In the genomic region with DNA sequence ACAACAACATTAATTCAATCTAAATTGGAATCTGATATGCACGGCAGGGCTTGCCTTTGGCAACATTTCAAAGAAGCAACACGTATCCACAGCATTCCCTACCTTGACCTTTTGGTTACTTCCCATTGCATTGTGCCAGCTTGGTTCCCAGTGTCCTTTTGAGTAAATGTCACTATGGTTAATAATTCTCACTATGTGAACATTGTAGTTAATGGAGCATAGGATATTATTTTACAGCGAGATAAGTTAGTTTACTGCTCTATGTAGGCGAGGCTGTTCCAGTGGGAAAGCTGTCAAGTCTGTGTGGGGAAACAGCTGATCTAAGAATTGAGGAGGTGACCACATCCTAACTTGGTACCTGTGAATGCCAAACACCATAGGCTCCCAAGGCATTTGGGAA, we compare ENCODE assay signal across 24 mouse cellular contexts. TPM values are rescaled to one million over a fixed set of nuclear protein-coding genes. Genes with fewer than 3 reads are reported as not detected.
A peak's percentile ranks its signal among the peaks of the same experiment; 100 is the strongest.
DNase-seq lines count a peak whose midpoint lies in the region; ATAC-seq and TF ChIP-seq lines count a peak whose summit lies in the region.
"Had no signal": no experiment of that assay in that cellular context is flagged by ENCODE, and none has a peak within 500 bp of the region (broad histone marks: within the 10 kb centered on the region; RNA-seq: fewer than 3 reads in every experiment).

No protein-coding gene starts in this region.

- H3K27me3 ChIP-seq in liver, adult 2 months (ENCODE audit: control insufficient read depth, insufficient read depth, low read length), result no peaks in the 10 kb centered on the region
- H3K27me3 ChIP-seq in liver, embryonic 12.5 days (replicated peaks), result no peaks in the 10 kb centered on the region
- no peaks in the 10 kb centered on the region for H3K27me3 ChIP-seq in kidney, embryonic 16.5 days (ENCODE audit: insufficient read depth, low read length)
- H3K27me3 ChIP-seq in stomach, embryonic 16.5 days (ENCODE audit: control insufficient read depth, insufficient read depth, low read length), result no peaks in the 10 kb centered on the region
- H3K27me3 ChIP-seq in hindbrain, embryonic 11.5 days (ENCODE audit: control insufficient read depth, insufficient read depth, low read length), result no peaks in the 10 kb centered on the region
- H3K27me3 ChIP-seq: embryonic facial prominence, embryonic 15.5 days; hindbrain, embryonic 13.5 days; neural tube, embryonic 12.5 days had no signal

- no peaks in the 10 kb centered on the region for H3K9me3 ChIP-seq in liver, embryonic 12.5 days (replicated peaks)
- H3K9me3 ChIP-seq in kidney, embryonic 16.5 days (ENCODE audit: low read length), result no peaks in the 10 kb centered on the region
- no peaks in the 10 kb centered on the region for H3K9me3 ChIP-seq in stomach, embryonic 16.5 days (replicated peaks; ENCODE audit: control insufficient read depth, low read length)
- no peaks in the 10 kb centered on the region for H3K9me3 ChIP-seq in hindbrain, embryonic 11.5 days (ENCODE audit: control insufficient read depth, low read length)
- H3K9me3 ChIP-seq: embryonic facial prominence, embryonic 15.5 days; forebrain, embryonic 10.5 days; hindbrain, embryonic 13.5 days; neural tube, embryonic 12.5 days had no signal

- ATAC-seq in liver, embryonic 12.5 days, result no peak
- peak; percentile 75 for ATAC-seq in kidney, embryonic 16.5 days (ENCODE audit: low FRiP score, low TSS enrichment)
- ATAC-seq in stomach, embryonic 16.5 days (ENCODE audit: insufficient read depth, low FRiP score), result peak; percentile 77
- ATAC-seq in hindbrain, embryonic 11.5 days (ENCODE audit: low FRiP score), result no peak

- no peak overlapping the region for H3K4me2 ChIP-seq in liver, embryonic 12.5 days
- H3K4me2 ChIP-seq in kidney, embryonic 16.5 days (replicated peaks; ENCODE audit: low read depth, low read length), result no peak overlapping the region
- no peak overlapping the region for H3K4me2 ChIP-seq in stomach, embryonic 16.5 days (ENCODE audit: low read depth, low read length)
- H3K4me2 ChIP-seq in hindbrain, embryonic 11.5 days (replicated peaks; ENCODE audit: low read depth, low read length), result no peak overlapping the region
- H3K4me2 ChIP-seq: embryonic facial prominence, embryonic 15.5 days; heart, embryonic 11.5 days; hindbrain, embryonic 13.5 days; midbrain, embryonic 11.5 days; neural tube, embryonic 12.5 days had no signal

- no peak for TF ChIP-seq CTCF in liver, adult 2 months (IDR thresholded peaks at IDR 0.05; ENCODE audit: low read depth, low read length)

- peaks cover 6% of the 10 kb centered on the region; the same call in 1 of the 2 replicates for H3K4me1 ChIP-seq in liver, adult 2 months (ENCODE audit: control insufficient read depth, insufficient read depth, low read length)
- H3K4me1 ChIP-seq in liver, embryonic 12.5 days, result 0 out of 2 replicates have a peak, but pooled peaks cover 2% of the 10 kb centered on the region
- 0 out of 2 replicates have a peak, but pooled peaks cover 7% of the 10 kb centered on the region for H3K4me1 ChIP-seq in kidney, embryonic 16.5 days (ENCODE audit: insufficient read depth, low read length)
- no peaks in the 10 kb centered on the region for H3K4me1 ChIP-seq in stomach, embryonic 16.5 days (ENCODE audit: control insufficient read depth, insufficient read depth, low read length)
- no peaks in the 10 kb centered on the region for H3K4me1 ChIP-seq in hindbrain, embryonic 11.5 days (replicated peaks; ENCODE audit: control insufficient read depth, insufficient read depth, low read length)
- H3K4me1 ChIP-seq: embryonic facial prominence, embryonic 15.5 days; forebrain, embryonic 10.5 days; hindbrain, embryonic 13.5 days; neural tube, embryonic 12.5 days had no signal

- 13% methylated on average over 4 of the region's 4 CpGs for WGBS in liver, adult 2 months
- WGBS in liver, embryonic 12.5 days (ENCODE audit: insufficient replicate concordance), result 72% methylated on average over 4 of the region's 4 CpGs
- 27% methylated on average over 4 of the region's 4 CpGs for WGBS in kidney, embryonic 16.5 days
- 46% methylated on average over 4 of the region's 4 CpGs for WGBS in stomach, embryonic 16.5 days
- WGBS in hindbrain, embryonic 11.5 days, result 73% methylated on average over 4 of the region's 4 CpGs

- DNase-seq in adrenal gland, adult (ENCODE audit: inconsistent age in 2 of 2, low spot score in 1 of 2), result peak; percentile 71 to 83
- no peak for DNase-seq in adrenal gland, postnatal 25 days
- DNase-seq in liver, adult 2 months (ENCODE audit: extremely low read depth, low read depth, low spot score), result peak; percentile 85
- DNase-seq in T-cell, adult 2 months (ENCODE audit: low spot score), result no peak
- no peak for DNase-seq in hindbrain, embryonic 11.5 days (ENCODE audit: low spot score)
- DNase-seq: cerebellum, adult 18-20 months; cerebellum, postnatal 36 days; heart, postnatal 14 days; right cerebral cortex, adult 18-20 months had no signal

- H3K79me2 ChIP-seq in liver, adult 2 months (ENCODE audit: control insufficient read depth, insufficient read depth, low read length), result no peaks in the 10 kb centered on the region

- TF ChIP-seq POLR2A in liver, adult 2 months (IDR thresholded peaks at IDR 0.05; ENCODE audit: extremely low read depth, insufficient read depth, low read length), result no peak

- no peak overlapping the region for H3K9ac ChIP-seq in liver, adult 2 months (ENCODE audit: low read depth, low read length)
- no peak overlapping the region for H3K9ac ChIP-seq in liver, embryonic 12.5 days
- H3K9ac ChIP-seq in kidney, embryonic 16.5 days (replicated peaks; ENCODE audit: low read length), result no peak overlapping the region
- H3K9ac ChIP-seq in stomach, embryonic 16.5 days (ENCODE audit: low read length), result no peak overlapping the region
- no peak overlapping the region for H3K9ac ChIP-seq in hindbrain, embryonic 11.5 days (ENCODE audit: low read depth, low read length)
- H3K9ac ChIP-seq: embryonic facial prominence, embryonic 15.5 days; hindbrain, embryonic 13.5 days; liver, embryonic 14.5 days; neural tube, embryonic 12.5 days had no signal

- H3K27ac ChIP-seq in liver, adult 2 months (replicated peaks; ENCODE audit: insufficient read depth, low read depth, low read length), result no peak overlapping the region
- no peak overlapping the region for H3K27ac ChIP-seq in liver, embryonic 12.5 days
- no peak overlapping the region for H3K27ac ChIP-seq in kidney, embryonic 16.5 days (ENCODE audit: low read length)
- no peak overlapping the region for H3K27ac ChIP-seq in stomach, embryonic 16.5 days (ENCODE audit: low read length)
- H3K27ac ChIP-seq in hindbrain, embryonic 11.5 days (ENCODE audit: low read depth, low read length), result no peak overlapping the region
- H3K27ac ChIP-seq: embryonic facial prominence, embryonic 15.5 days; forebrain, embryonic 10.5 days; hindbrain, embryonic 13.5 days; liver, embryonic 14.5 days; macrophage; neural tube, embryonic 12.5 days had no signal

- H3K4me3 ChIP-seq in liver, adult 2 months (ENCODE audit: insufficient read depth, low read depth, low read length), result no peak overlapping the region
- H3K4me3 ChIP-seq in liver, embryonic 12.5 days, result no peak overlapping the region
- no peak overlapping the region for H3K4me3 ChIP-seq in kidney, embryonic 16.5 days (ENCODE audit: low read length)
- H3K4me3 ChIP-seq in stomach, embryonic 16.5 days (replicated peaks; ENCODE audit: low read length), result no peak overlapping the region
- no peak overlapping the region for H3K4me3 ChIP-seq in hindbrain, embryonic 11.5 days (ENCODE audit: low read depth, low read length)
- H3K4me3 ChIP-seq: embryonic facial prominence, embryonic 15.5 days; forebrain, embryonic 10.5 days; hindbrain, embryonic 13.5 days; neural tube, embryonic 12.5 days had no signal

- H3K36me3 ChIP-seq in liver, adult 2 months (ENCODE audit: control insufficient read depth, insufficient read depth, low read length), result no peaks in the 10 kb centered on the region
- no peaks in the 10 kb centered on the region for H3K36me3 ChIP-seq in liver, embryonic 12.5 days
- H3K36me3 ChIP-seq in kidney, embryonic 16.5 days (ENCODE audit: insufficient read depth, low read length), result no peaks in the 10 kb centered on the region
- H3K36me3 ChIP-seq in stomach, embryonic 16.5 days (ENCODE audit: control insufficient read depth, insufficient read depth, low read length), result no peaks in the 10 kb centered on the region
- H3K36me3 ChIP-seq in hindbrain, embryonic 11.5 days (ENCODE audit: control insufficient read depth, insufficient read depth, low read length), result no peaks in the 10 kb centered on the region
- H3K36me3 ChIP-seq: embryonic facial prominence, embryonic 15.5 days; forebrain, embryonic 10.5 days; hindbrain, embryonic 13.5 days; neural tube, embryonic 12.5 days had no signal

RNA-seq across cellular contexts. Expression of gene BC016579, which starts 16.1 kb away (rescaled TPM):
- total RNA-seq in adrenal gland, postnatal 25 days (2021), result 0.15 TPM in 1 of 2 replicates, not detected in the other
- 0.13 and 0.18 TPM in 2 replicates for total RNA-seq in liver, adult 2 months (2014; rRNA removed)
- 0.04 TPM in 1 of 2 replicates, not detected in the other for polyA plus RNA-seq in liver, adult 2 months (2012; rRNA removed)
- 0.44 and 0.54 TPM in 2 replicates for polyA plus RNA-seq in liver, embryonic 12.5 days (2016; fragmentation: Nextera tagmentation; extraction: Ambion mirVana)
- 0.21 and 0.27 TPM in 2 replicates for polyA plus RNA-seq in kidney, embryonic 16.5 days (2015; fragmentation: Nextera tagmentation; extraction: Ambion mirVana)
- polyA plus RNA-seq in stomach, embryonic 16.5 days (2015; fragmentation: Nextera tagmentation; extraction: Ambion mirVana), result 5.3 and 5.4 TPM in 2 replicates
- 0.15 and 0.28 TPM in 2 replicates for polyA plus RNA-seq in hindbrain, embryonic 11.5 days (2014; fragmentation: Nextera tagmentation; extraction: Ambion mirVana)
- total RNA-seq: gastrocnemius, adult 8-10 months; heart, postnatal 14 days; layer of hippocampus, postnatal 10 days had no signal
- polyA plus RNA-seq: hindbrain, embryonic 13.5 days; macrophage had no signal

RNA-seq across cellular contexts. Expression of gene Tmprss7, which starts 23.5 kb away (rescaled TPM):
- total RNA-seq in adrenal gland, postnatal 25 days (2021), result 0.21 TPM in 1 of 2 replicates, not detected in the other
- total RNA-seq in liver, adult 2 months (2014; rRNA removed), result under 0.01 and 0.07 TPM in 2 replicates
- polyA plus RNA-seq in liver, adult 2 months (2012; rRNA removed), result 0.04 TPM in 1 of 2 replicates, not detected in the other
- polyA plus RNA-seq in liver, embryonic 12.5 days (2016; fragmentation: Nextera tagmentation; extraction: Ambion mirVana), result 0.29 and 0.44 TPM in 2 replicates
- 0.08 and 0.10 TPM in 2 replicates for polyA plus RNA-seq in kidney, embryonic 16.5 days (2015; fragmentation: Nextera tagmentation; extraction: Ambion mirVana)
- polyA plus RNA-seq in stomach, embryonic 16.5 days (2015; fragmentation: Nextera tagmentation; extraction: Ambion mirVana), result 0.26 and 0.29 TPM in 2 replicates
- polyA plus RNA-seq in hindbrain, embryonic 11.5 days (2014; fragmentation: Nextera tagmentation; extraction: Ambion mirVana), result 0.43 and 0.99 TPM in 2 replicates
- total RNA-seq: gastrocnemius, adult 8-10 months; heart, postnatal 14 days had no signal
- polyA plus RNA-seq: lung, embryonic 16.5 days; macrophage had no signal

RNA-seq across cellular contexts. Expression of gene Tagln3, which starts 54.4 kb away (rescaled TPM):
- total RNA-seq in adrenal gland, postnatal 25 days (2021), result 4.9 and 5.0 TPM in 2 replicates
- total RNA-seq in liver, adult 2 months (2014; rRNA removed), result 0.54 and 0.55 TPM in 2 replicates
- polyA plus RNA-seq in liver, adult 2 months (2012; rRNA removed), result 0.09 and 0.43 TPM in 2 replicates
- polyA plus RNA-seq in liver, embryonic 12.5 days (2016; fragmentation: Nextera tagmentation; extraction: Ambion mirVana), result 0.76 and 0.77 TPM in 2 replicates
- 6.8 and 9.3 TPM in 2 replicates for polyA plus RNA-seq in kidney, embryonic 16.5 days (2015; fragmentation: Nextera tagmentation; extraction: Ambion mirVana)
- 20.3 and 21.6 TPM in 2 replicates for polyA plus RNA-seq in stomach, embryonic 16.5 days (2015; fragmentation: Nextera tagmentation; extraction: Ambion mirVana)
- 410 and 447 TPM in 2 replicates for polyA plus RNA-seq in hindbrain, embryonic 11.5 days (2014; fragmentation: Nextera tagmentation; extraction: Ambion mirVana)
- total RNA-seq: granulocyte monocyte progenitor cell, adult 5-6 weeks had no signal

RNA-seq across cellular contexts. Expression of gene Gcsam, which starts 59.8 kb away (rescaled TPM):
- total RNA-seq in adrenal gland, postnatal 25 days (2021), result not detected in 2 replicates
- 0.09 and 0.20 TPM in 2 replicates for total RNA-seq in liver, adult 2 months (2014; rRNA removed)
- 0.05 and 0.15 TPM in 2 replicates for polyA plus RNA-seq in liver, adult 2 months (2012; rRNA removed)
- polyA plus RNA-seq in liver, embryonic 12.5 days (2016; fragmentation: Nextera tagmentation; extraction: Ambion mirVana), result 1.8 and 2.3 TPM in 2 replicates
- polyA plus RNA-seq in kidney, embryonic 16.5 days (2015; fragmentation: Nextera tagmentation; extraction: Ambion mirVana), result 0.14 TPM in 2 replicates
- polyA plus RNA-seq in stomach, embryonic 16.5 days (2015; fragmentation: Nextera tagmentation; extraction: Ambion mirVana), result 0.20 and 0.48 TPM in 2 replicates
- polyA plus RNA-seq in hindbrain, embryonic 11.5 days (2014; fragmentation: Nextera tagmentation; extraction: Ambion mirVana), result 0.07 and 0.34 TPM in 2 replicates
- total RNA-seq: gastrocnemius, adult 8-10 months; granulocyte monocyte progenitor cell, adult 5-6 weeks; layer of hippocampus, postnatal 10 days had no signal
- polyA plus RNA-seq: hindbrain, embryonic 13.5 days; midbrain, embryonic 11.5 days had no signal

Comparison
In these comparisons a context has a peak if more than half of its experiments do, and no peak if none do; other contexts are left out.
1. DNase-seq: peak in adrenal gland, adult (2 of 2) and liver, adult 2 months (single experiment); none in adrenal gland, postnatal 25 days (single experiment), T-cell, adult 2 months (single experiment) and hindbrain, embryonic 11.5 days (single experiment).
2. ATAC-seq: peak in kidney, embryonic 16.5 days (single experiment) and stomach, embryonic 16.5 days (single experiment); none in liver, embryonic 12.5 days (single experiment) and hindbrain, embryonic 11.5 days (single experiment).
3. RNA of gene Tagln3, which starts 54.4 kb away (polyA plus RNA-seq): 410 to 447 TPM in hindbrain, embryonic 11.5 days; 20.3 to 21.6 TPM in stomach, embryonic 16.5 days, 6.8 to 9.3 TPM in kidney, embryonic 16.5 days, 0.76 to 0.77 TPM in liver, embryonic 12.5 days and 0.09 to 0.43 TPM in liver, adult 2 months; every median in the first group is over 10 times any median in the second.